Mouse (Mus musculus) embryo, embryonic 9.5 days (tissue): ENCODE measurements around the gene Nedd8.

Source experiments
- DNase-seq: peaks from one replicate; pipeline ENCODE4 v3.0.0-alpha.2; 2017; ENCODE audit errors: extremely low spot score

The Nedd8 gene

DNA sequence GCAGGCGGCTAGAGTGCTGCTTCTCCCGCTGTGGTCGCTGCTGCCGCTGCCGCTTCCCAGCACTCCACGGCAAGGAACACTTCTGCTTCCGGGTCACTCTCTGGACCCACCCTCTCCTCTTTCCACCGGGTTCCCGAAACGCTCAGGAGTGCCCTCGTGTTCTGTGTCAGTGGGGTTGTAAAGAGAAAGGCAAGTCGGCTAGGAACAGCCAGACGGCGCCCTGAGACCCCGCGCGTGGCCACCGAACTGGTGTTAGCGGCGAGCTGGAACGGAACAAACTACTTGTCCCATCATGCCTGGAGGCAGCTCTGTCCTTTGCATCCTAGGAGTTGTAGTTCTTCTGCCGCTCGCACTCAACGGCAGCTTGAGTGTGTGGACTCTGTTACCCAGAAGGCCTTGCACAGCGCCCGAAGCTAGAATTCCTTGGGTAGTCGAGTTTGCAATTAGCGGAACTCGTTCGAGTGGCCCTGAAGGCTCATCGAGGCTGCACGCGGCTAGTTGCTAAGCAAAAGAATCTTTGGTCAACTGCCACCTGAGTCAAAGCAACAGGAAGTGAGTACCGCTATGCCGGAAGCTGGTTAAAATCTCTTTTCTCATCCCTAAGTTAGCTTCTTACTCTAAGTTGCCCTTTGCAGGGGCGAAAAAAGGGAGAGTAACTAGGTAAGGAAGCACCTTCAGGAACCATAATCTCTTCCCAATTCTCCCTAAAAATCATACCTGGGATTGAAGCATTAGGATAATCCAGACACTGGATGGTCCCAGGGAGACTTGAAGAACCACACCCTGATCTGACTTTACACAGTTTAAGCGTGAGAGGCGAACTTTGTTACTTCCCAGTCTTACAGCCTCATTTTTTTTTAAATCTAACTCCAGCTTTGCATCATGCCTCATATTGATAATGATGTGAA is at the start of gene Nedd8, which contains the start of gene Gmpr2:
TSS of gene Nedd8 (minus strand) at position 292 of the 908 bp plus-strand sequence.
TSS of gene Gmpr2 (plus strand) at position 109 of the 908 bp plus-strand sequence.
- DNase-seq, result peak; percentile 94

DNA sequence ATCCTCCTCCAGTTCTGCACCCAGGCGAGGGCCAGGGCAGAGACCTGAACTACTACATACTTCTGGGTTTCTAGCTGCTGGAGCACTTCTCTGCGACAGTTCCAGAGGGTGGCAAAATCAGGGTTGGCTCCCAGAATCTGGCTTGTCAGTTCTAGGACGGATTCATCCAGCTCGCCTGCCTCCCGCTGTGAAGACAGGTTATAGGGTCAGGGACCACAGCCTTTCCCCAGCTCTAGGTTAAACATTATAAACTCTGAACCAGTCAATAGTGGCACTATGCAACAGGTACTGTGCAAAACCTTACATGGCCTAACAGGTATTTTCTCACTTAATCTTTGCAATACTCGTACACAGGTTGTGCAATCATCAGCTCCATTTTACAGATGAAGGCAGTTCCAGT is 49.2 kb upstream of the Nedd8 start:
- no peak for DNase-seq

DNA sequence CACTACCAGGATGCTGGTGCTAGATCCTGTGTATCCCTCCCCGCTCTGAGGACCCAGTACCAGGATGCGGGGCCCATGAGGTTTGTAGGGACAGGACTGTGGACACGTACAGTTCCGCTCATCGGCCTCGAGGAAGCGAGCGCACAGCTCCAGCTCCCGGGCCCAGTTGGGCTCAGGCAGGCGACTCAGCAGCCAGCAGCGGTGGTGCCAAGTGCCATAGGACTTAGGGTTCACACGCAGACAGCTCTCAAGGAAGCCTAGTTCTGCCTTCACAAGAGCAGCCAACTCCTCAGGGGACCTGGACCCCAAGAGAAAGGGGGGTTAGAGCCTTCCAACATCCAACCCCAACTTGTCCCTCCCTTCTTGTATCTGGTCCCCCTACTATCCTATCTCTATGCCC is 48.7 kb upstream of the Nedd8 start:
- no peak for DNase-seq

DNA sequence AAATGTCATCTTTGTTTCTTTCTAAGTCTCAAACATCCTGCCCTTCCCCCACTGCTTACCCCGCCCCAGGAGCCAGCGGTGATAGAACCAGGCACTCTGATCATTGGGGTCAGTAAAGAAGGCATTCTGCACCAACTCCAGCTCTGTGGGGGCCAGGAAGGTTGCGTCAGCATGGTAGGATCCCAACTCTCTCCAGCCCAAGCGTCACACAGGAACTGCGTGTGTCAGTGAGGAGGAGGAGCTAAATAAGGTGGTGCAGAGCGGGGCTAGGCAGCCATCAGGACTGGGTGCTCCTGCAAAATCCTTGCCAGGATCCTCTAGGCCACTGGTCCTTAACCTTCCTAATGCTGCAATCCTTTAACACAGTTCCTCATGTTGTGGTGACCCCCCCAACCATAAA is 47.8 kb upstream of the Nedd8 start:
- DNase-seq, result no peak

DNA sequence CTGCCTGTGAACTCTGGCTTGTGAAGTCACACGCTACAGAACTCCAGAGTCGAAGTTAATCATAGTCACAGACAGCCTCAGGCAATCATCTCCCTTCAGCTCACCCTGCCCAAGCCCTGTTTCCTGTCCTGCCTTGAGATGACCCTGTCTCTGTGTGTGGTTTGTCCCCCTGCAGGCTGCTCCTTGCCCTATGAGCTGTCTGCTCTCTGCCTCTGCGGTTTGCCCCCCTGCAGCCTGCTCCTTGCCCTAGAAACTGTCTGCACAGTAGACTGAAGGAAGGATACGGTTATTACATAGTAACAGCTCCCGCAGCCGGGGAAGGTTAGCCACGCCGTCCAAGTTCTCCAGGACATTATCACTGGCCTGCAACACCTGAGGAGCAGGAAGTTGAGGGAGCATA is 45.0 kb upstream of the Nedd8 start:
- no peak for DNase-seq

DNA sequence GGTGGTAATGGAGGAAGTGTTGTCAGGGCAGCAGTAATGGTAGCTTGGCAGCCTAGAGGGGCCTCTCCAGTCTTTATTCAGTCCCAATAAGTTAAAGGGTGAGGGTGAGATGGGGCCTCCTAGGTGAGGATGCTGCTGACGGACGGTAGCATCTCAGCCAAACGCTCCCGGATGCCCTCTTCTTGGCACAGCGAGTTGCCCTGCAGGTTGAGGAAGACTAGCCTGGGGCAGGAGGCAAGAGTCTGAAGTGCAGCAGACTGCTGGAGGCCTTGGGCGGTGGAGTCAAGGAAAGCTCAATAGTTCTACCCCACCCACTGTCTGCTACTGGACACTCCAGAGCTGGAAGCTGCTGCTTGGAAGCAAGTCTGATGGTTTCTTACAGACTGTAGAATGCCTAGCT is 44.3 kb upstream of the Nedd8 start:
- no peak for DNase-seq

DNA sequence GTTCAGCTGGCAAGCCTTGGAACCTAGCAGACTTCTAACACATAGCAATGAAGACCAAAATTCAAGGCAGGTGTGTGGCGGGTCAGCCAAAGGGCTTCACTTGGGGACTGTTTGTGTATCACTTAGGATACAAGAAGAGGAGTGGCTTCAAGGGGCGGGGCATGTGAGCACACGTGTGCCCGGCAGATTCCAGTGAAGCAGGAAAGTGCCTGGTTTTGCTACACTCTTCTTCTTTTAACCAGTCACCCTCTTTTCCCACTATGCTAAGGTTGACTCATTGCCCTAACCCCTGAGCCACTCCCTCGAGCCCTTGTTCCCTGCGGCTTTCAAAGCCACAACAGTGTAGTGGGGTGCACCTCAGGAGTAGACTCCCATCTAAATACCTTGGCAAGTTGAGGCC is 43.0 kb upstream of the Nedd8 start:
- no peak for DNase-seq

DNA sequence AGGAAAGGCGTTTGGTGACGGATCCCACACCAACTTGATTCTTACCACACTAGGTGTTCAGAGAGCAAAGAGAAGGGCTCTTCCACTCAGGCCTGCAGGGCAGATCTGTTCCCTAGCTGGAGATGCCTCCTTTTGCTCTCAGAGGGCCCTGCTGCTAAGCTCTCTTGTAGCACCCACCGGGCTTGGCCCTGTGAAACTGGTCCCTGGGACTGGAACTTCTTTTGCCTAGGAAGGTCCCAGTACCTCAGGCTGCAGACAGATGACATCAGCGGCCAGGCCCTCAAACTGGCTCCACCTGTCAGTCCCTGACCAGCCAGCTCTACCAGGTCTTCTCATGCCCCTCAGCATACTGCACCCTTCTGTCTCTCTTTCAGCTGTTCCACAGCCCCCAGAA is 41.8 kb upstream of the Nedd8 start, which contains the start of gene Tgm1:
TSS of gene Tgm1 (minus strand) at position 198 of the 394 bp plus-strand sequence.
- no peak for DNase-seq

DNA sequence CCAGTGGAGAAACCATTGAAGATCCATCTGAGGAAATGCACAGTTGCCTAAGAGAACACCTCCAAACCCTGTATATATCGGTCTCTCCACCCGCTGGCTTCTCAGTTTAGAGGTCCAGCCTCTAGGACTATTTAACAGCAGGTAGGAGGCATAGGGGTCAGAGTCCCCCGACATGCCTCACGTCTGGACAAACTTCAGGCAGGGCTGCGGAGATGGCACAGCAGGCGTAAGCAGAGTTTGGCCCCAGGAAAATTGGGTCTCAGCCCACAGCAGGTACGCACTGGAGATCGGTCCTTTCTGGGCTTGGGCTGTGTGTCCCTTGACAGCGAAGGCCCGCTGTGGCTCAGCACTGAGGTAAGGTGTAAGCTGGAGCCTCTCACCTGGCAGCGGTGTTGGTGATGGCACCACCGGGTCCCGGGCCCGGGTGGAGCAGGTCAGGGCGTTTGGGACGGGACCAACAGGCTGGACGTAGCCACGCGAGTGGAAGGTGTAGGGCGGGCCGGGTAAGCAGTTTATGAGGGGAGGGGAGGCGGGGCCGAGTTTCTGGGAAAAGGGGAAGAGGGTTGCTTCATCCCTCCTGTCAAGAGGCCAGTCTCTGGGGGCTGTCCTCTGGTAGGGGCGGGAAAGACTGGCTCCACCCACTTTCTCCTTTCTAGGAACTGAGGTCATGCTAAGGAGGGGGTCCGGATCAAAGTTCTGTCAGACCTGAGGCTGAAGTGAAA is 41.2 kb upstream of the Nedd8 start:
- DNase-seq, result peak; percentile 22

DNA sequence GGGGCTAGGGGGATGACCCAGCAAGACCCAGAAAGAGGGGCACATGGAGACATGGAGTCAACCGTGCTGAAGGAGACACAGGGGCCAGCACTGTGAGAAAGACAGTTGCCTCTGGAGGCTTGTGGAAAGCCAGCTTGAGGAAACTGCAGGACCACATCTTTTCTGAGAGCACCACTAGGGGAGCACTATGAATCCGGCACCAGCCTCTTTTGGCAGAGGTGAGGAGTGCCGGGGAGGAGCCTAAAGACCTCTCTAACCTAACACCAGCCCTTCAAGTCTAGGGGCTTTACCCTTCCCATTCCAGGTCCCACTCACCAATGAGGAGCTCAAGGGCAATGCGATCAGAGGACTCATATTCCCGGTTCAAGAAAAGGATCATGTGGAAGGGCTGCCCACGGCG is 39.9 kb upstream of the Nedd8 start:
- DNase-seq, result no peak

DNA sequence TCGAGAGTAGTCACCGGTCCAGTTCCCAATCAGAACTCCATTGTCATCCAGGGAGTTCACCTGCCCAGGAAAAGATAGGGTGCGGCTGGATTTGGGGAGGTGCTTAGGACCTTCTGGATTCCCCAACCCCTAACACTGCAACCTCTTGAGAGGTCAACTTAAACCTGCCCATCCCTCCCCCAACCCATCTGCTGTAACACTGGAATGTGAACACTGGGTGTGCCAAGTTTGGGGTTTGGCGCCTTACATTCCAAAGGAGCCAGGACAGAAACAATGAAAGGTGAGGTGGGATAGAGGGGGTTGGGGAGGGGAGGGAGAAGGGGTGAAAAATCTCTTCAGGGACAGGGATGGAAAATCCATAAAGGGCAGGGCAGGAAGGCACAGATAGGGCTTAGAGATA is 37.6 kb upstream of the Nedd8 start:
- DNase-seq, result no peak

DNA sequence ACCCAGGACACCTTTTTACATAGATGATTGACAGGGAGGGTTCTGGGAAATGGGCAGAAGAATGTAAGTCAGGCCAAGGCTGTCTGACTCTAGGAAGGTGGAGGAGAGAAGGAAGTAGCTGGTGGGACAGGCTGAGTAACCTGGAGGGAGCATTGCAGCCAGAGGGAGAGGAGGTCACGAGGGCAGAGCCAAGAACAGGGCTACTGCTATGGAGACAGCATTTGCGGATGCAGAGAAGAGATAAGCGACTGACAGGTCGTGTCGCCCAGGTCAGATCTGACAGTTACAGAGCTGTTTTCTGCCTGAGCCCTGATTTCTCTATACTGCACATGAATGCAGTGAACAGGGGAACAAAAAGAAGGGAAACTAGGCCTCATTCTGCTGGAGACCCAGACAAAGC is 35.5 kb upstream of the Nedd8 start:
- DNase-seq, result no peak

DNA sequence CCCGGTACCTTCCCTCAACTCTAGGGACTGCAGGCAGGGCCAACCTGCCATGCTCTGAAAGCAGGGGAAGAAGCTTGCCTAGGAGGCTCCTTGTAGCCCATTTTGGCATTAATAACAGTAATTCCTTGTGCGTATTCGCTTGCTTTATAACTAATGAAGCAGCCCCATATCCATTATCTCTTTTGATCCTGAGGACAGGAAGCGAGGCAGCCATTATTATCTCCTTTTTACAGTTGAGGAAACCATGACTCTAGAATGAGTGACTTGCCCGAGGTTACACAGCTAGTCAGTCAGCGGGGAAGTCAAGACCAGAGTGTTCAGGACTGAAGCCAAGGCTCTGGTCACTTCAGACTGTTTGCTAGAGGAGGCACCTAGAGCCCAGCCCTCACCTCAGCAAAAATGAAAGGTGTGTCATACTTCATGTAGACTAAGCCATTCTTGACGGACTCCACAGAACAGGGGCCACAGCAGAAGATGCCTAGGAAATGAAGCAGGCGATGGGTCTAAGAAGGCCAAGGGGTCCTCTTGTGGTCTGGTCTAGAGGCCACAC is 34.2 kb upstream of the Nedd8 start:
- no peak for DNase-seq

DNA sequence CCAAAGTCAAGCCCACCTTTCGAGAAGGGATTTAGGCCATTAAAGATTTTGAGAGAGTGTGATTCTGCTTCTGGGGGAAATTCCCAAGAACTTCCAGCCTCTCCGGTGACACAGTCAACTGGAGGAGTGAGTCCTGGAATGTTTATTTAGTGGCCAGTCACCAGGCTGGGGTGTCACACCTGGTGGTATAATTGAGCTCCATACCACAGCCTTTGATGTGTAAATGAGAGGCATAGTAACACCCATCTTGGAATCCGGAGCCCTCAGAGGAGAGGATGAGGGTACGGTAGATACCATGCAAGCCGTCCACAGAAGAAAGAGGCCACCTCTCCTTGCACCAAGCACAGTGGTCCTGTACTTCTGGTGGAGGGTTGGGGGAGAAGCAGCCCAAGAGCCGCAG is 30.8 kb upstream of the Nedd8 start:
- DNase-seq, result no peak

DNA sequence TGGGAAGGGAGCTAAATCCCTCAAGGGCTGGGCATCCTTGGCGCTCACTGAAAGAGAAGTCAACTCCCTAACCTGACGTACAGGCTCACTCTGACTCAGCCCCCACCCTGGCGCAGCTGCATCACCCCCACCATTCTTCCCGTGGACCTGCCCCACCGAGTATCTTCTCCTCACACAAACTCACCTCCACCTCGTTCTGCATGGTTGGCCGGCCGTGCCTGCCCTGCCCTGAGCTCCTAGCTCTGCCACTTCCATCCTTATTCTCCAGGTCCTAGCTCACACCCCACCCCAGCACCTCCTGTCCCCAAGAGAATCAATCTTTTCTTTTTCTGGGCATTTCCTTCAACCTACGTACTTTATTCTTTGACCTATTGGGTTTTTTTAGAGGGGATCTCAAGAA is 29.2 kb upstream of the Nedd8 start:
- DNase-seq, result no peak

DNA sequence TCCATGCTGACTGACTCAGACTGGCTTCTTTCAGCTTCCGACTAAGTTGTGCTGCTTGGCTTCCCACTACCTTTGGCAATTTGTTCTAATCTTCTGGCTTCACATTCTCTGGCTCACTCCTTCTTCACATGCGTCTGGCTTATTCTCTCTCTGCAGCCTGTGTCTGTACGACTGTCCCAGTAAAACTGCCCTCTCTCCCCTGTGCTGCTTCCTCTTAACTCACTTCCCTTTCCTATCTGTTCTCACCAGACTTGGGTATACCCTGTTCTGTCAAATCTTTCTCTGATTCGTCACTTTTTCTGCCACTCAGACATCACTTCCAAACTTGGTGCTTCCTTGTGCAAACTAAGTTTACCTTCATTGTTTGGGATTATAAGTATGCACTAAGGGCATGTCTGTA is 25.3 kb upstream of the Nedd8 start:
- no peak for DNase-seq

DNA sequence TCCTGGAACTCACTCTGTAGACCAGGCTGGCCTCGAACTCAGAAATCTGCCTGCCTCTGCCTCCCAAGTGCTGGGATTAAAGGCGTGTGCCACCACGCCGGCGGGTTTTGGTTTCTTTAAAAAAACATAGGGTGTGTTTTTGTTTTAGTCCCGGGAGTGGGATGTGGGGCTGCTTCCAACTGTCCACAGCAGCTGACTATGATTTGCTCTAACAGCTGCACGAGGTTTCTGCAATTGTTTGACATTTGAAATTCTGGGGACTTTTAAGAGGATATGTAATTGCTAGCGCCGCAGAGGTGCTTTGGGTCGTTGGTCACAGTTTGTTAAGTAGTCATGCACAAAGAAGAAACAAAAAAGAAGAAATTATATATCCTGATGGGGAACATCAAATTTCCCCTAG is 17.5 kb upstream of the Nedd8 start:
- no peak for DNase-seq

DNA sequence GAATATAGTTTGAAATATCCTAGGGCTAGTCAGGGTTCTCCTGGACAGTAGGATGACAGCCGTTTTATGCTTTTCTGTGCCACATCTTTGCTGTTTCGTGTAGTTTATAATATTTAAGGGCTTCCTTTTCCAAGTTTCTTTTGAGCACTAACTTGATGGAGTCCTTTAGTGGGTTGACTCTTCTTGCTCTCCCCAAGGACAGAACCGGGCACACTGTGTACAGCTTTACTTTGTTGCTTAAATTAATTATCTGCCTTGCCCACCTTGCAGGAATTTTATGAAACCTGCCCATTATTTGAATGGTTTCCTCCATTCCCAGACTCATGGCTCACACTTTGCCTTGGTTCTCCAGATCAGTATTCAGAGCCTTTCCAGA is 10.2 kb upstream of the Nedd8 start:
- DNase-seq, result no peak

DNA sequence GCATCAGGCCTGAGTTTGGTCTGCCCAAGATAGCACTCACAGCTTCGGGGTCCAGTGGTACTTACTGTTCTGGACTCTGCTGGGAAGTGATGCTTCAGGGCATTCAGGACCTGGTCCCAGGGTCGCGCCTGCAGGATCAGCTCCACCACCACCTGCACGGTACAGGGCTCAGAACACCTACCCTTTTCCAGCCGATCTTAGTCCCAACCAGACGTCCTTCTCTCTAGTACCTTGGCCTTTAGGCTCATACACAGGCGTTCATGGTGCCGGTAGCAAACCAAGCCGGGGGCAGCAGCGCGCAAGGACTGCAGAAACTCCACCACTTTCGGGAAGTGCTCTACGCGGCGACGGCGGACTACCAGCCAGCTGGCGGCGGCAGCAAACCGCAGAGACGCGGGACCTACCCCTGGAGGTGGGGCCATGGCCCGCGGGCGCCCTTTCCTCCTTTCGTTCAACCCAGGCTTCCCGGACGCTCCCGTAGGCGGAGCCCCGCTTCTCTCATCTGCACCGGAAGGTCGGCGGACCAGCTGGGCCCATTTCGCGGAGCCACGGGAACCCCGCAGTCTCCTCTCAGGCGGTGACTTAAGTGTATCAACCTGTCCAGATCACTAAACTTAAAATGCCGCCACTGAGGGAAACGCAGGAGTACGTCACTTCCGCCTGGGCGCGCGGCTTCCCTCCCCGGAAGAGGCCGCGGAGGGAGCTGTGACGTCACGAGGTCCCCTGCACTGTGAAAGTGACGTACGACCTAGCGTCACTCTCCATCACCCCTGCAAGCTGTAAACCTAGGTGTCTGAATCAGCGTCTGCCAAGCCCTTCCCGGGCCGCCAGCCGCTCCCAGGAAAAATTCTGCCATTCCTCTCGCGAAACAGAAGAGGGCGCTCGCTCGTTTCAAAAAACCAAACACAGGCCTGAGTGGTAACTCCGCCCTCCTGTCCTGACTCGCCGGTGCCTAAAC is 9.5 kb upstream of the Nedd8 start, which contains the start of gene Tinf2:
TSS of gene Tinf2 (minus strand) at position 661 of the 958 bp plus-strand sequence.
- peak; percentile 98 for DNase-seq

DNA sequence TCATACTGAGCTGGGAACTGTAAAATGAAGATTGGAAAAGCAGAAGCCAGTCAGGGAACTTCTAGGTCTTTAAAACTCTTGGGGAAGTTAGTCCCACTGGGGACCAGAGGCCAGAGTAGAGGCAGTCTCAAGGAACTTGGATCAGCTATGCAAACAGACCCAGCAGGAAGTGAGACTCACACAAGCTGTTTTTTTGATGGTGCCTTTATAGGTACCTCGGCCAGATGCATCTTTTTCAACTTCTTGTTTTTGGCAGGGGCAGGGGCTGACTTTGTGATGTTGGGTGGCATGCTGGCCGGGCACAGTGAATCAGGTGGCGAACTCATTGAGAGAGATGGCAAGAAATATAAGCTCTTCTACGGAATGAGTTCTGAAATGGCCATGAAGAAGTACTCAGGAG is 5.7 kb upstream of the Nedd8 start:
- no peak for DNase-seq

DNA sequence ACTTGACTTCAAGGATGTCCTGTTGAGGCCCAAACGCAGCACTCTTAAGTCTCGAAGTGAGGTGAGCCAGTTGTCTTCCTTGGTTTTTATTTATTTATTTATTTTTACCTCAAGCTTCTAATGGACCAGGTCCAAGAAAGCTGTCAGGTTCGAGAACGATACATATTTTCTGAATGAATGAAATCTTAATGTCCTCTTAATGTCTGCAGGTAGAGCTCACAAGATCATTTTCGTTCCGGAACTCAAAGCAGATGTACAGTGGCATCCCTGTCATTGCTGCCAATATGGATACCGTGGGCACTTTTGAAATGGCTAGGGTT is 777 bp upstream of the Nedd8 start:
- no peak for DNase-seq

DNA sequence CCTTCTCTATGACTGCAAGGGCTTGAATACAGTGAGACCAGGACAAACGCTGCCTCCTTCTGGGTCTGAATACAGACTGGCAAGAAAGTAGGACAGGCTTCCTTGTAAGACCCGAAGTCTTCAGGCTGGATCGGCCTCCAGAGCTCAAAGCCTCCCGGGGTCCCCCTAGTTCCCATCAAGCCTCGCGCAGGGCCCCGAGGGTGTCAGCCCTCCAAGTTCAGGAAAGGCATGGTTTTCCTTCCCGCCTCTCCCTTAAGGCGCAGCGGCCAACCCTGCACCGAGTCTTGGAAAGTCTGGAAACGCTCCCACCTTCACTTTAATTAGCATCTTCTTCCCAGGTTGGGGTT is 465 bp downstream of the Nedd8 start:
- DNase-seq, result no peak
